Mouse (Mus musculus) liver, embryonic 15.5 days (tissue): ENCODE measurements around the gene Itpkb. TPM values are rescaled to one million over a fixed set of nuclear protein-coding genes. Genes with fewer than 3 reads are reported as not detected.
"Not testable (repeated sequence)": the region's sequence is repeated elsewhere in the genome, so short reads cannot be mapped to it uniquely, and the experiment has no call there.

Source experiments
- ATAC-seq: fragments of 200-750 bp; cut with Nextera tagmentation; 2 replicates; pipeline ENCODE4 v1.8.0; 2017; ENCODE audit warnings: moderate number of reproducible peaks, mild to moderate bottlenecking, moderate library complexity; ENCODE audit not compliant: insufficient read depth
- H3K27ac ChIP-seq: fragments of 300-500 bp; sonication (generic); replicated peaks from 2 replicates; pipeline ENCODE4 v1.5.1; 2015; ENCODE audit warnings: mild to moderate bottlenecking, inconsistent platforms
- H3K27me3 ChIP-seq: fragments of 300-500 bp; sonication (generic); 2 replicates; pipeline ENCODE4 v1.6.1; 2015; ENCODE audit warnings: mild to moderate bottlenecking, inconsistent platforms
- H3K36me3 ChIP-seq: fragments of 300-500 bp; sonication (generic); replicated peaks from 2 replicates; pipeline ENCODE4 v1.6.1; 2015; ENCODE audit warnings: moderate library complexity, mild to moderate bottlenecking, inconsistent platforms
- H3K4me1 ChIP-seq: fragments of 300-500 bp; sonication (generic); replicated peaks from 2 replicates; pipeline ENCODE4 v1.6.1; 2015; ENCODE audit warnings: inconsistent platforms
- H3K4me2 ChIP-seq: fragments of 300-500 bp; sonication (generic); 2 replicates; pipeline ENCODE4 v1.6.1; 2015; ENCODE audit warnings: moderate library complexity, mild to moderate bottlenecking, inconsistent platforms
- H3K4me3 ChIP-seq: fragments of 300-500 bp; sonication (generic); replicated peaks from 2 replicates; pipeline ENCODE4 v1.5.1; 2015; ENCODE audit warnings: mild to moderate bottlenecking, inconsistent platforms
- H3K9ac ChIP-seq: fragments of 300-500 bp; sonication (generic); 2 replicates; pipeline ENCODE4 v1.6.1; 2015; ENCODE audit warnings: moderate library complexity, mild to moderate bottlenecking, inconsistent platforms
- H3K9me3 ChIP-seq: fragments of 300-500 bp; sonication (generic); replicated peaks from 2 replicates; pipeline ENCODE4 v1.6.1; 2016; ENCODE audit warnings: inconsistent platforms
- WGBS: fragments of 180-500 bp; shearing (Covaris S2); methylation state at CpG from one replicate; pipeline ENCODE4 v1.1.7; 2015; ENCODE audit warnings: mixed read lengths; ENCODE audit not compliant: insufficient replicate concordance; 5-methylcytosine and 5-hydroxymethylcytosine counted together
- polyA plus RNA-seq: library from polyadenylated mRNA; unstranded; fragments of >200 nt; fragmentation: Nextera tagmentation; extraction: Ambion mirVana; gene quantifications from 2 replicates; pipeline ENCODE4 v1.2.1, GENCODE M21; 2015

Itpkb gene
- polyA plus RNA-seq, 1 experiment from 2014 or later: 1.3 TPM

- no peak overlapping the region for H3K4me3 ChIP-seq
- no peaks in the 10 kb centered on the region for H3K9me3 ChIP-seq
- 30% methylated on average over 1 of the region's 1 CpGs for WGBS
- no peaks in the 10 kb centered on the region for H3K36me3 ChIP-seq
- H3K9ac ChIP-seq: no peak overlapping the region
- peaks cover 53% of the 10 kb centered on the region for H3K4me1 ChIP-seq
- H3K27ac ChIP-seq: no peak overlapping the region
- H3K4me2 ChIP-seq: no peak overlapping the region
- ATAC-seq: no peak
- H3K27me3 ChIP-seq: no peaks in the 10 kb centered on the region
Measured at GRCm38 (mm10) chr1:180388481-180388880, 58.2 kb downstream of the Itpkb start.

GRCm38 (mm10) chr1:180389213-180389760 lies 59.0 kb downstream of the Itpkb start:
- H3K4me1 ChIP-seq: peaks cover 52% of the 10 kb centered on the region
- H3K36me3 ChIP-seq, H3K4me3 ChIP-seq, H3K27me3 ChIP-seq, H3K9me3 ChIP-seq, H3K4me2 ChIP-seq, ATAC-seq, H3K27ac ChIP-seq, H3K9ac ChIP-seq: not testable (repeated sequence)
- 67% methylated on average over 11 of the region's 11 CpGs for whole genome bisulfite sequencing

DNA sequence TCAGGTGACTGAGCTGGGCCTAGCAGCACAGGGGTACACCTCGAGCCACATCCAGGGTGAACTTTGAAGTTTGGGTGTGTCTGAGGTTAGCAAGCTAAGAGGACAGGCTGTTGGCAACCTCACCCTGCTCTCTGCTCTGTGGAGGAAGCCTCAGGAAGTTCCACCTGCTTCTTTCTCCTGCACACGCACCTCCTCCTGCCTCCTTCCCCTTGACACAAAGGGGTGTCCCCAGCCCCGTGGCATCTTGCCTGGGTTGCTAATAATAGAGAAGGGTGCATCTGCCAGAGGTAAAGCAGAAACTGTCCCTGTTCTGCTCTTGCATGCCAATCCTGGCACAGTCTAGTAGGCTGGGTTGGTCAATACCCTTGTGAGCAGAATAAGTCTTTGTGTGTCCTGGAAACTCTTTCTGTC lies 60.0 kb downstream of the Itpkb start:
- no peaks in the 10 kb centered on the region for H3K36me3 ChIP-seq
- no peak overlapping the region for H3K27ac ChIP-seq
- H3K4me1 ChIP-seq: peaks cover 44% of the 10 kb centered on the region
- no peak overlapping the region for H3K9ac ChIP-seq
- H3K27me3 ChIP-seq: no peaks in the 10 kb centered on the region
- H3K9me3 ChIP-seq: no peaks in the 10 kb centered on the region
- ATAC-seq: no peak
- no peak overlapping the region for H3K4me2 ChIP-seq
- no peak overlapping the region for H3K4me3 ChIP-seq
- 26% methylated on average over 3 of the region's 3 CpGs for WGBS

- peaks cover 48% of the 10 kb centered on the region for H3K4me1 ChIP-seq
- 49% methylated on average over 10 of the region's 10 CpGs for WGBS
- no peak overlapping the region for H3K4me2 ChIP-seq
- ATAC-seq: no peak
- H3K9me3 ChIP-seq: no peaks in the 10 kb centered on the region
- no peaks in the 10 kb centered on the region for H3K36me3 ChIP-seq
- H3K27me3 ChIP-seq: no peaks in the 10 kb centered on the region
- H3K27ac ChIP-seq: no peak overlapping the region
- no peak overlapping the region for H3K9ac ChIP-seq
- no peak overlapping the region for H3K4me3 ChIP-seq
Measured at GRCm38 (mm10) chr1:180390746-180391574, 60.7 kb downstream of the Itpkb start.

DNA sequence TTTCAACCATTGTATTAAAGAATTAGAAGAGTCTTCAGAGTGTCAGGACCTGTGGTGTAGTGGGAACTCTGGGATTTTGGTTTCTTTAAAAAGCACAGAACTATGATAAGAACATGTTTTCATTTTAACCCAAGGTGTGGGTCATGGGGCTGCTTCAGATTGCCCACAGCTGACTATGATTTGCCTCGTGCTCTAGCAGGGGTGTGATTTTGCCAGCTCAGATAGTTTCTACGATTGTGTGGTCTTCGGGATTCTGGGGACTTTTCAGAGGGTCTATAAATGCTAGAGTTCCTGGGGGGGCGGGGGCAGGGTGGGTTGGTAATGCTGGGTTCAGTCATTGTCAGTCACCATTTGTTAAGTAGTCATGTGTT lies 61.3 kb downstream of the Itpkb start:
- Histone ChIP-seq H3K36me3 (no peaks in the 10 kb centered on the region), H3K27ac (no peak overlapping the region), H3K9ac (no peak overlapping the region), H3K4me1 (peaks cover 47% of the 10 kb centered on the region), H3K4me2 (no peak overlapping the region), H3K9me3 (no peaks in the 10 kb centered on the region), H3K27me3 (no peaks in the 10 kb centered on the region), H3K4me3 (no peak overlapping the region)
- 69% methylated on average over 4 of the region's 4 CpGs for WGBS
- ATAC-seq: no peak

GRCm38 (mm10) chr1:180392137-180392798 lies 62.0 kb downstream of the Itpkb start:
- Histone ChIP-seq H3K4me1 (peaks cover 40% of the 10 kb centered on the region), H3K4me2 (no peak overlapping the region), H3K9ac (no peak overlapping the region), H3K4me3 (no peak overlapping the region), H3K9me3 (no peaks in the 10 kb centered on the region), H3K27me3 (no peaks in the 10 kb centered on the region), H3K36me3 (no peaks in the 10 kb centered on the region), H3K27ac (0 out of 2 replicates have a peak overlapping the region, but pooled peaks have one; percentile 4)
- ATAC-seq: no peak
- WGBS: 69% methylated on average over 5 of the region's 5 CpGs

DNA sequence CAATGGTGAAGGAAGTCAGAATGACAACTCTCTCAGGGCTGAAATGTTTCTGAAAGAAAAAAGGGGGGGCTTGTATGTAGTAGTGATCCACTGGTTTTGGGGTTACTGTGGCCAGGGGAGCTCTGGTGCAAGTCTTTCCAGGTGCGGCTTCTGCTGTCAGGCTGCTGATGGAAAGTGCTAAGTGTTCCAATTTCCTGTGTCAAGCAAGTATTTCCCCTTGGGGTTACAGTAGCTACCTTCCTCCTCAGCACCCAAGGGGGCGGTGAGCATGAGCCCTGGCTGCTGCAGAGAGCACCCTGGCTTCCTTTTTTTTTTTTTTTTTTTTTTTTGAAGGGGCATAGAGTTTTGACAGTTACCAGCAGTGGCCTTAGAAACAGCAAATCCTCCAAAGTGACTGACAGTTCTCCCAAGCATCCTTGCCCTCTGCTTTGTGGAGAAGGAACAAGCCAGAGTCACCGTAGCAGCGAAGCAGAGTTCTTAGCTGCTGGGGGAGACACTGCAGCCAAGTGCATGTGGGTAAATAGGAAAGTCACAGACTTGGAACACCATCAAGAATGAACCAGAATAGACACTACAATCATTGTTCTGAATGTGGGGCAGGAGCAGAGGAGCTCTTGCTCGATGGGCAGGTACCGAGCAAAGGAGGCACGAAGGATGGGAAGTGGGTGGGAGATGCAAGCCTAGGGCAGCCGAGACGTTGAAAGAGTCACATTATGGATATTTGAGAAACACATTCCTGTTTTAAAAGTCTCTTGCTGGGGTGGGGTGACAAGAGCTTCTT lies 62.9 kb downstream of the Itpkb start:
- Histone ChIP-seq H3K27me3 (no peaks in the 10 kb centered on the region), H3K27ac (0 out of 2 replicates have a peak overlapping the region, but pooled peaks have one; percentile 4), H3K36me3 (no peaks in the 10 kb centered on the region), H3K4me1 (peaks cover 33% of the 10 kb centered on the region), H3K9me3 (no peaks in the 10 kb centered on the region), H3K4me3 (no peak overlapping the region), H3K4me2 (no peak overlapping the region), H3K9ac (no peak overlapping the region)
- no peak for ATAC-seq
- whole genome bisulfite sequencing: 61% methylated on average over 9 of the region's 9 CpGs

DNA sequence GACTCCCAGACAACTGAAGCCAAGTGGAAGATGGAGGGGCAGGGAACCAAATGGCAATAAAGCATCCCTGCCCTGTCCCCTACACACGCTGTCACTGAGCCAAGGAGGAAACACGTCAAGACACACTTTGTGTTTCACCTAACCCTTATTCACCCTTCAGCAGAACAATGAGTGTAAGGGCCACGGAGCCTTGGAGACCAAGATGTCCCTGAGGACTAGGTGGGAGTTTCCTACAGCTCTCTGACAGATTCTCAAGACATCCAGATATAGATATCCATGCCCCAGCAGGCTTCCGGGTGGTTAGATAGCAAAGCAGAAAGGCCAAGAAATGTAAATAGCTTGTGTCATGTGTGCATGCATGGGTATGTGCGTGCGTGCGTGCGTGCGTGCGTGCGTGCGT lies 63.6 kb downstream of the Itpkb start:
- no peak overlapping the region for H3K4me3 ChIP-seq
- H3K4me2 ChIP-seq: no peak overlapping the region
- H3K9me3 ChIP-seq: no peaks in the 10 kb centered on the region
- 76% methylated on average over 12 of the region's 12 CpGs for WGBS
- H3K27ac ChIP-seq: no peak overlapping the region
- H3K9ac ChIP-seq: no peak overlapping the region
- ATAC-seq: no peak
- peaks cover 26% of the 10 kb centered on the region for H3K4me1 ChIP-seq
- H3K36me3 ChIP-seq: no peaks in the 10 kb centered on the region
- no peaks in the 10 kb centered on the region for H3K27me3 ChIP-seq

DNA sequence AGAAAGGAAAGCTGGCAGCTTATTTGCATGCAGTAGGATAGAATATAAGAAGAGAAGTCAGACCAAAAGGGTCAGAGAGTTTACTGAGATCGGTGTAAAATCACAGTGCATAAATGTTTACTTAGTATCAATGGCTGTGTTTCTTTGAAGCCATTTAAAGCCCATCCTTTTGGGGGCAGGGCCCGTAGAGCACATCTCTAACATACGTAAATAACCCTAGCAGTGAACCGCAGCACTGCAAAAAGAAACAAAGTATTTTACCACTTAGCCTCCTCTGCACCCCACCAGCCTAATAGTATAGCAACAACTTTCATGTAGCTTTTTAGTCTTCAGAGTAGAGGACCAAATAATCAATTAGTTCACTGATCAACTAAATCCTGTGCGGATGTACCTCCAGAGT lies 67.4 kb downstream of the Itpkb start:
- H3K36me3 ChIP-seq: no peaks in the 10 kb centered on the region
- WGBS: 64% methylated on average over 5 of the region's 5 CpGs
- no peak for ATAC-seq
- H3K9ac ChIP-seq: no peak overlapping the region
- H3K4me1 ChIP-seq: peaks cover 14% of the 10 kb centered on the region; the same call in 1 of the 2 replicates
- H3K27me3 ChIP-seq: no peaks in the 10 kb centered on the region
- H3K27ac ChIP-seq: no peak overlapping the region
- no peaks in the 10 kb centered on the region for H3K9me3 ChIP-seq
- H3K4me3 ChIP-seq: no peak overlapping the region
- no peak overlapping the region for H3K4me2 ChIP-seq

- Histone ChIP-seq H3K9ac (no peak overlapping the region), H3K27ac (no peak overlapping the region), H3K4me3 (no peak overlapping the region), H3K4me2 (no peak overlapping the region), H3K4me1 (peaks cover 19% of the 10 kb centered on the region), H3K9me3 (no peaks in the 10 kb centered on the region), H3K36me3 (no peaks in the 10 kb centered on the region), H3K27me3 (no peaks in the 10 kb centered on the region)
- 48% methylated on average over 3 of the region's 3 CpGs for WGBS
- ATAC-seq: no peak
Measured at GRCm38 (mm10) chr1:180398446-180398845, 68.2 kb downstream of the Itpkb start.
